Mouse (Mus musculus): ENCODE data around the gene Ddx49. TPM values are rescaled to one million over a fixed set of nuclear protein-coding genes. Genes with fewer than 3 reads are reported as not detected.

The Ddx49 gene
- polyA plus RNA-seq, 1 experiment from 2014 or later, result 32.4 TPM

- Histone ChIP-seq H3K9ac (peak overlapping the region; percentile 84), H3K27me3 (peaks cover 10% of the 10 kb centered on the region; the same call in 1 of the 2 replicates), H3K36me3 (peaks cover 30% of the 10 kb centered on the region), H3K4me3 (replicated peaks) (peak overlapping the region; percentile 72), H3K27ac (peak overlapping the region; percentile 66), H3K4me1 (replicated peaks) (peaks cover 42% of the 10 kb centered on the region), H3K4me2 (peak overlapping the region; percentile 97), H3K9me3 (replicated peaks) (peaks cover 7% of the 10 kb centered on the region; the same call in 1 of the 2 replicates)
- ATAC-seq (ENCODE audit: low read depth) (peak; percentile 49; the same call in 1 of the 2 replicates), DNase-seq (no peak)
- 2% methylated on average over 51 of the region's 55 CpGs for WGBS (ENCODE audit: insufficient replicate concordance)
These were observed 18.9 kb downstream of the Ddx49 start for GRCm38 (mm10) chr8:70283136-70284077.

- H3K27ac ChIP-seq, result peak within 1 kb of the TSS; percentile 66
These were observed 19.6 kb downstream of the Ddx49 start, which contains the start of gene Homer3 for GRCm38 (mm10) chr8:70282603-70283135. Gene Homer3, plus strand, starts transcription at chr8:70282827.

GRCm38 (mm10) chr8:70281001-70281400 lies 21.3 kb downstream of the Ddx49 start:
- Histone ChIP-seq H3K4me1 (replicated peaks) (peaks cover 67% of the 10 kb centered on the region), H3K9ac (no peak overlapping the region), H3K27ac (peak overlapping the region; percentile 40), H3K9me3 (replicated peaks) (no peaks in the 10 kb centered on the region), H3K4me2 (no peak overlapping the region), H3K36me3 (peaks cover 14% of the 10 kb centered on the region), H3K27me3 (peaks cover 10% of the 10 kb centered on the region; the same call in 1 of the 2 replicates), H3K4me3 (replicated peaks) (no peak overlapping the region)
- no peak for DNase-seq
- 51% methylated on average over 3 of the region's 3 CpGs for WGBS (ENCODE audit: insufficient replicate concordance)
- ATAC-seq (ENCODE audit: low read depth), result no peak

More at GRCm38 (mm10) chr8:70282603-70283135, 19.6 kb downstream of the Ddx49 start, which contains the start of gene Homer3:
- Histone ChIP-seq H3K4me2 (peak within 1 kb of the TSS; percentile 97), H3K4me1 (replicated peaks) (peaks cover 50% of the 10 kb centered on the region), H3K27me3 (peaks cover 10% of the 10 kb centered on the region; the same call in 1 of the 2 replicates), H3K36me3 (peaks cover 30% of the 10 kb centered on the region), H3K4me3 (replicated peaks) (peak within 1 kb of the TSS; percentile 72), H3K9ac (peak within 1 kb of the TSS; percentile 84), H3K9me3 (replicated peaks) (peaks cover 7% of the 10 kb centered on the region; the same call in 1 of the 2 replicates)
- ATAC-seq (ENCODE audit: low read depth) (peak; percentile 84), DNase-seq (peak; percentile 74)
- 1% methylated on average over 35 of the region's 36 CpGs for WGBS (ENCODE audit: insufficient replicate concordance)

GRCm38 (mm10) chr8:70279266-70279665 lies 23.0 kb downstream of the Ddx49 start:
- Histone ChIP-seq H3K36me3 (no peaks in the 10 kb centered on the region), H3K4me3 (replicated peaks) (no peak overlapping the region), H3K9me3 (replicated peaks) (no peaks in the 10 kb centered on the region), H3K4me1 (replicated peaks) (peaks cover 71% of the 10 kb centered on the region), H3K4me2 (peak overlapping the region; percentile 10; the same call in 1 of the 2 replicates), H3K27me3 (peaks cover 10% of the 10 kb centered on the region; the same call in 1 of the 2 replicates), H3K9ac (peak overlapping the region; percentile 19; the same call in 1 of the 2 replicates), H3K27ac (peak overlapping the region; percentile 3)
- 48% methylated on average over 8 of the region's 8 CpGs for WGBS (ENCODE audit: insufficient replicate concordance)
- DNase-seq (no peak), ATAC-seq (ENCODE audit: low read depth) (no peak)

- WGBS (ENCODE audit: insufficient replicate concordance), result 41% methylated on average over 15 of the region's 15 CpGs
- H3K4me3 ChIP-seq (replicated peaks), result peak overlapping the region; percentile 24
These were observed 24.1 kb downstream of the Ddx49 start for GRCm38 (mm10) chr8:70278175-70278574.

GRCm38 (mm10) chr8:70276476-70276875 lies 25.8 kb downstream of the Ddx49 start:
- Histone ChIP-seq H3K27me3 (no peaks in the 10 kb centered on the region), H3K9ac (no peak overlapping the region), H3K36me3 (no peaks in the 10 kb centered on the region), H3K4me2 (0 out of 2 replicates have a peak overlapping the region, but pooled peaks have one; percentile 1), H3K27ac (peak overlapping the region; percentile 50), H3K4me3 (replicated peaks) (no peak overlapping the region), H3K9me3 (replicated peaks) (no peaks in the 10 kb centered on the region), H3K4me1 (replicated peaks) (peaks cover 74% of the 10 kb centered on the region)
- WGBS (ENCODE audit: insufficient replicate concordance), result 12% methylated on average over 3 of the region's 3 CpGs
- DNase-seq, result peak; percentile 39
- peak; percentile 60 for ATAC-seq (ENCODE audit: low read depth)

More at GRCm38 (mm10) chr8:70278175-70278574, 24.1 kb downstream of the Ddx49 start:
- peaks cover 3% of the 10 kb centered on the region; the same call in 1 of the 2 replicates for H3K27me3 ChIP-seq
- DNase-seq (no peak), ATAC-seq (ENCODE audit: low read depth) (no peak)
- H3K27ac ChIP-seq, result peak overlapping the region; percentile 49; the same call in 1 of the 2 replicates
- no peaks in the 10 kb centered on the region for H3K36me3 ChIP-seq
- no peaks in the 10 kb centered on the region for H3K9me3 ChIP-seq (replicated peaks)
- peak overlapping the region; percentile 27; the same call in 1 of the 2 replicates for H3K4me2 ChIP-seq
- peak overlapping the region; percentile 12; the same call in 1 of the 2 replicates for H3K9ac ChIP-seq
- peaks cover 72% of the 10 kb centered on the region for H3K4me1 ChIP-seq (replicated peaks)

- DNase-seq (no peak), ATAC-seq (ENCODE audit: low read depth) (no peak)
- Histone ChIP-seq H3K4me3 (replicated peaks) (no peak overlapping the region), H3K4me2 (no peak overlapping the region), H3K9me3 (replicated peaks) (no peaks in the 10 kb centered on the region), H3K36me3 (no peaks in the 10 kb centered on the region), H3K27me3 (no peaks in the 10 kb centered on the region), H3K4me1 (replicated peaks) (peaks cover 73% of the 10 kb centered on the region), H3K27ac (no peak overlapping the region), H3K9ac (no peak overlapping the region)
These were observed 27.9 kb downstream of the Ddx49 start for GRCm38 (mm10) chr8:70274350-70274749.

GRCm38 (mm10) chr8:70272949-70273348 lies 29.3 kb downstream of the Ddx49 start:
- H3K27me3 ChIP-seq, result no peaks in the 10 kb centered on the region
- no peak overlapping the region for H3K4me3 ChIP-seq (replicated peaks)
- H3K36me3 ChIP-seq, result no peaks in the 10 kb centered on the region
- DNase-seq (peak; percentile 68), ATAC-seq (ENCODE audit: low read depth) (peak; percentile 86)
- peak overlapping the region; percentile 65 for H3K27ac ChIP-seq
- peaks cover 73% of the 10 kb centered on the region for H3K4me1 ChIP-seq (replicated peaks)
- H3K9ac ChIP-seq, result no peak overlapping the region
- H3K9me3 ChIP-seq (replicated peaks), result no peaks in the 10 kb centered on the region
- H3K4me2 ChIP-seq, result no peak overlapping the region
- WGBS (ENCODE audit: insufficient replicate concordance), result 28% methylated on average over 3 of the region's 3 CpGs

GRCm38 (mm10) chr8:70268799-70269565 lies 33.3 kb downstream of the Ddx49 start:
- H3K4me1 ChIP-seq (replicated peaks), result peaks cover 63% of the 10 kb centered on the region
- H3K36me3 ChIP-seq, result peaks cover 13% of the 10 kb centered on the region
- H3K9me3 ChIP-seq (replicated peaks), result no peaks in the 10 kb centered on the region
- peak overlapping the region; percentile 26; the same call in 1 of the 2 replicates for H3K9ac ChIP-seq
- no peaks in the 10 kb centered on the region for H3K27me3 ChIP-seq
- 27% methylated on average over 11 of the region's 11 CpGs for WGBS (ENCODE audit: insufficient replicate concordance)
- DNase-seq (no peak), ATAC-seq (ENCODE audit: low read depth) (no peak)
- no peak overlapping the region for H3K4me3 ChIP-seq (replicated peaks)
- H3K4me2 ChIP-seq, result no peak overlapping the region
- H3K27ac ChIP-seq, result peak overlapping the region; percentile 58

GRCm38 (mm10) chr8:70268311-70268710 lies 34.0 kb downstream of the Ddx49 start:
- H3K9me3 ChIP-seq (replicated peaks), result no peaks in the 10 kb centered on the region
- no peak overlapping the region; the same call in 1 of the 2 replicates for H3K4me2 ChIP-seq
- no peak for DNase-seq
- ATAC-seq (ENCODE audit: low read depth), result peak; percentile 29; the same call in 1 of the 2 replicates
- peaks cover 20% of the 10 kb centered on the region for H3K36me3 ChIP-seq
- H3K9ac ChIP-seq, result peak overlapping the region; percentile 26; the same call in 1 of the 2 replicates
- peaks cover 57% of the 10 kb centered on the region for H3K4me1 ChIP-seq (replicated peaks)
- H3K27me3 ChIP-seq, result no peaks in the 10 kb centered on the region
- peak overlapping the region; percentile 58 for H3K27ac ChIP-seq
- 50% methylated on average over 5 of the region's 5 CpGs for WGBS (ENCODE audit: insufficient replicate concordance)
- no peak overlapping the region for H3K4me3 ChIP-seq (replicated peaks)

Measured in liver, embryonic 13.5 days (tissue).